Mouse (Mus musculus) forebrain, embryonic 14.5 days (tissue): Measurements from ENCODE around the gene Scd3. TPM values are rescaled to one million over a fixed set of nuclear protein-coding genes. Genes with fewer than 3 reads are reported as not detected.

ENCODE experiments used
- ATAC-seq: fragments of 200-750 bp; cut with Nextera tagmentation; 2 replicates; pipeline ENCODE4 v1.8.0; 2017; ENCODE audit warnings: mild to moderate bottlenecking, moderate library complexity
- DNase-seq: peaks from one replicate; pipeline ENCODE4 v3.0.0-alpha.2; 2015; ENCODE audit warnings: low spot score
- H3K27ac ChIP-seq: fragments of 300-500 bp; sonication (generic); 2 replicates; pipeline ENCODE4 v1.5.1; 2014; ENCODE audit warnings: low read depth, mild to moderate bottlenecking, control low read depth, low read length, moderate library complexity
- H3K27me3 ChIP-seq: fragments of 300-500 bp; sonication (generic); replicated peaks from 2 replicates; pipeline ENCODE4 v1.6.1; 2014; ENCODE audit warnings: low read length, control low read depth, mixed read lengths; ENCODE audit not compliant: control insufficient read depth, insufficient read depth
- H3K36me3 ChIP-seq: fragments of 300-500 bp; sonication (generic); 2 replicates; pipeline ENCODE4 v1.6.1; 2014; ENCODE audit warnings: low read length, control low read depth; ENCODE audit not compliant: control insufficient read depth, insufficient read depth
- H3K4me1 ChIP-seq: fragments of 300-500 bp; sonication (generic); 2 replicates; pipeline ENCODE4 v1.6.1; 2014; ENCODE audit warnings: antibody characterized with exemption, low read length, control low read depth; ENCODE audit not compliant: control insufficient read depth, insufficient read depth
- H3K4me2 ChIP-seq: fragments of 300-500 bp; sonication (generic); 2 replicates; pipeline ENCODE4 v1.6.1; 2014; ENCODE audit warnings: mild to moderate bottlenecking, control low read depth, low read length
- H3K4me3 ChIP-seq: fragments of 300-500 bp; sonication (generic); 2 replicates; pipeline ENCODE4 v1.5.1; 2014; ENCODE audit warnings: low read depth, low read length, control low read depth
- H3K9ac ChIP-seq: fragments of 300-500 bp; sonication (generic); 2 replicates; pipeline ENCODE4 v1.6.1; 2014; ENCODE audit warnings: mild to moderate bottlenecking, low read length, control low read depth, moderate library complexity
- H3K9me3 ChIP-seq: fragments of 300-500 bp; sonication (generic); replicated peaks from 2 replicates; pipeline ENCODE4 v1.6.1; 2016; ENCODE audit warnings: low read length, control low read depth, mixed read lengths; ENCODE audit not compliant: control insufficient read depth
- WGBS: fragments of 180-500 bp; shearing (Covaris S2); extraction: QIAGEN DNeasy Blood & Tissue Kit; methylation state at CpG from one replicate; pipeline ENCODE4 v1.1.7; 2014; 5-methylcytosine and 5-hydroxymethylcytosine counted together
- polyA plus RNA-seq: library from polyadenylated mRNA; unstranded; fragments of >200 nt; fragmentation: Nextera tagmentation; extraction: Ambion mirVana; gene quantifications from 2 replicates; pipeline ENCODE4 v1.2.1, GENCODE M21; 2014

The Scd3 gene
- polyA plus RNA-seq, 1 experiment from 2014 or later: 2.0 TPM

- Histone ChIP-seq H3K27ac (no peak overlapping the region), H3K4me3 (no peak overlapping the region), H3K36me3 (no peaks in the 10 kb centered on the region), H3K9me3 (no peaks in the 10 kb centered on the region), H3K4me2 (no peak overlapping the region), H3K4me1 (0 out of 2 replicates have a peak, but pooled peaks cover 2% of the 10 kb centered on the region), H3K9ac (no peak overlapping the region), H3K27me3 (no peaks in the 10 kb centered on the region)
- 77% methylated on average over 5 of the region's 5 CpGs for WGBS
- ATAC-seq (no peak), DNase-seq (no peak)
Observed at GRCm38 (mm10) chr19:44260487-44260886, 57.4 kb downstream of the Scd3 start.

- no peak for ATAC-seq
- 65% methylated on average over 7 of the region's 7 CpGs for WGBS
- H3K36me3 ChIP-seq: no peaks in the 10 kb centered on the region
Observed at GRCm38 (mm10) chr19:44261774-44262173, 58.7 kb downstream of the Scd3 start.

GRCm38 (mm10) chr19:44263581-44263980 lies 60.5 kb downstream of the Scd3 start:
- no peak overlapping the region for H3K4me2 ChIP-seq
- no peaks in the 10 kb centered on the region for H3K9me3 ChIP-seq
- H3K9ac ChIP-seq: no peak overlapping the region
- H3K4me3 ChIP-seq: no peak overlapping the region
- WGBS: 87% methylated on average over 3 of the region's 3 CpGs
- no peak overlapping the region for H3K27ac ChIP-seq
- DNase-seq (no peak), ATAC-seq (no peak)
- H3K27me3 ChIP-seq: no peaks in the 10 kb centered on the region
- H3K4me1 ChIP-seq: peaks cover 10% of the 10 kb centered on the region; the same call in 1 of the 2 replicates
- H3K36me3 ChIP-seq: no peaks in the 10 kb centered on the region

More at GRCm38 (mm10) chr19:44261774-44262173, 58.7 kb downstream of the Scd3 start:
- no peak overlapping the region for H3K9ac ChIP-seq
- H3K27ac ChIP-seq: no peak overlapping the region
- no peak overlapping the region for H3K4me2 ChIP-seq
- H3K4me1 ChIP-seq: peaks cover 10% of the 10 kb centered on the region; the same call in 1 of the 2 replicates
- DNase-seq: no peak
- H3K4me3 ChIP-seq: no peak overlapping the region
- no peaks in the 10 kb centered on the region for H3K9me3 ChIP-seq
- H3K27me3 ChIP-seq: no peaks in the 10 kb centered on the region

- H3K9me3 ChIP-seq: no peaks in the 10 kb centered on the region
- DNase-seq (no peak), ATAC-seq (no peak)
- H3K4me3 ChIP-seq: no peak overlapping the region
- no peaks in the 10 kb centered on the region for H3K27me3 ChIP-seq
- WGBS: 79% methylated on average over 9 of the region's 9 CpGs
- no peak overlapping the region for H3K4me2 ChIP-seq
- H3K4me1 ChIP-seq: peaks cover 10% of the 10 kb centered on the region; the same call in 1 of the 2 replicates
- no peak overlapping the region for H3K27ac ChIP-seq
- H3K9ac ChIP-seq: no peak overlapping the region
- no peaks in the 10 kb centered on the region for H3K36me3 ChIP-seq
Observed at GRCm38 (mm10) chr19:44264226-44264625, 61.2 kb downstream of the Scd3 start.

- H3K9me3 ChIP-seq: no peaks in the 10 kb centered on the region
- DNase-seq (no peak), ATAC-seq (no peak)
- H3K27me3 ChIP-seq: no peaks in the 10 kb centered on the region
- H3K4me1 ChIP-seq: peaks cover 10% of the 10 kb centered on the region; the same call in 1 of the 2 replicates
- 36% methylated on average over 7 of the region's 7 CpGs for WGBS
- no peaks in the 10 kb centered on the region for H3K36me3 ChIP-seq
- H3K4me2 ChIP-seq: no peak overlapping the region
- no peak overlapping the region for H3K27ac ChIP-seq
- H3K4me3 ChIP-seq: no peak overlapping the region
- H3K9ac ChIP-seq: no peak overlapping the region
Observed at GRCm38 (mm10) chr19:44265300-44265699, 62.2 kb downstream of the Scd3 start.

- Histone ChIP-seq H3K4me3 (no peak overlapping the region), H3K9ac (no peak overlapping the region), H3K27me3 (no peaks in the 10 kb centered on the region), H3K4me1 (peaks cover 10% of the 10 kb centered on the region; the same call in 1 of the 2 replicates), H3K4me2 (no peak overlapping the region; the same call in 1 of the 2 replicates), H3K27ac (no peak overlapping the region), H3K36me3 (no peaks in the 10 kb centered on the region), H3K9me3 (no peaks in the 10 kb centered on the region)
- ATAC-seq (no peak), DNase-seq (no peak)
- WGBS: 12% methylated on average over 5 of the region's 5 CpGs
Observed at GRCm38 (mm10) chr19:44265911-44266337, 62.9 kb downstream of the Scd3 start.

GRCm38 (mm10) chr19:44266458-44266823 lies 63.4 kb downstream of the Scd3 start:
- Histone ChIP-seq H3K27ac (peak overlapping the region; percentile 89; the same call in 1 of the 2 replicates), H3K9ac (peak overlapping the region; percentile 74), H3K4me1 (peaks cover 10% of the 10 kb centered on the region; the same call in 1 of the 2 replicates), H3K4me2 (peak overlapping the region; percentile 84), H3K36me3 (no peaks in the 10 kb centered on the region), H3K27me3 (no peaks in the 10 kb centered on the region), H3K9me3 (no peaks in the 10 kb centered on the region), H3K4me3 (peak overlapping the region; percentile 58)
- no peak for DNase-seq
- 3% methylated on average over 6 of the region's 6 CpGs for WGBS
- ATAC-seq: peak; percentile 37

GRCm38 (mm10) chr19:44266824-44267498 lies 63.9 kb downstream of the Scd3 start:
- H3K36me3 ChIP-seq: no peaks in the 10 kb centered on the region
- H3K9me3 ChIP-seq: no peaks in the 10 kb centered on the region
- WGBS: 1% methylated on average over 41 of the region's 43 CpGs
- ATAC-seq: peak; percentile 97
- H3K4me2 ChIP-seq: peak overlapping the region; percentile 84
- DNase-seq: peak; percentile 89
- H3K4me1 ChIP-seq: peaks cover 10% of the 10 kb centered on the region; the same call in 1 of the 2 replicates
- peak overlapping the region; percentile 58 for H3K4me3 ChIP-seq
- peak overlapping the region; percentile 89 for H3K27ac ChIP-seq
- no peaks in the 10 kb centered on the region for H3K27me3 ChIP-seq
- H3K9ac ChIP-seq: peak overlapping the region; percentile 74

GRCm38 (mm10) chr19:44267499-44268002 lies 64.5 kb downstream of the Scd3 start:
- H3K9me3 ChIP-seq: no peaks in the 10 kb centered on the region
- peak overlapping the region; percentile 74 for H3K9ac ChIP-seq
- ATAC-seq: 0 out of 2 replicates have a peak, but pooled peaks have one; percentile 8
- H3K27ac ChIP-seq: peak overlapping the region; percentile 89
- peak overlapping the region; percentile 84 for H3K4me2 ChIP-seq
- WGBS: 23% methylated on average over 7 of the region's 18 CpGs
- H3K36me3 ChIP-seq: no peaks in the 10 kb centered on the region
- H3K4me3 ChIP-seq: peak overlapping the region; percentile 58
- H3K4me1 ChIP-seq: peaks cover 10% of the 10 kb centered on the region; the same call in 1 of the 2 replicates
- no peaks in the 10 kb centered on the region for H3K27me3 ChIP-seq
- DNase-seq: peak; percentile 84
